Mouse (Mus musculus): Measurements from ENCODE around the gene Tbxas1. TPM values are rescaled to one million over a fixed set of nuclear protein-coding genes. Genes with fewer than 3 reads are reported as not detected.
A peak's percentile ranks its signal among the peaks of the same experiment; 100 is the strongest.

Tbxas1 gene
- total RNA-seq, 2 experiments from 2014 or later, result 2.9 to 3.4 TPM

DNA sequence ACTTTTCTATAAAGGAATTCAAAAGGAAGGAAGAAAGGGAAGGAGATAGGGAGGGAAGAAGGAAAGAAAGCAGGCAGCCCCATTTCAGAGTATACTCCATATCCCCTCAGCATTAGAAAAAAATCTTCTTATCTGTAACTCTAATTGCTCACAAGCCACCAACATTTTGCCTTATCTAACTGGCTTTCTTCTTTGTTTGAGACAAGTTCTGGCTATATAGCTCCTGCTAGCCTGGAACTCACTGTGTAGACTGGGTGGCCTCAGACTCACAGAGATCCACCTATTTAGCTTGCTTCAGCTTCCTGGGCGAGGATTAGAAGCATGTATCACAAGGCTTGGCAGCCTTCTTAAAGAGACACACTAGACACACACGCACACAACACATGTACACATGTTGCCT, 23.5 kb upstream of the Tbxas1 start:
- DNase-seq (ENCODE audit: extremely low spot score in 1 of 2, low spot score in 1 of 2), result no peak

DNA sequence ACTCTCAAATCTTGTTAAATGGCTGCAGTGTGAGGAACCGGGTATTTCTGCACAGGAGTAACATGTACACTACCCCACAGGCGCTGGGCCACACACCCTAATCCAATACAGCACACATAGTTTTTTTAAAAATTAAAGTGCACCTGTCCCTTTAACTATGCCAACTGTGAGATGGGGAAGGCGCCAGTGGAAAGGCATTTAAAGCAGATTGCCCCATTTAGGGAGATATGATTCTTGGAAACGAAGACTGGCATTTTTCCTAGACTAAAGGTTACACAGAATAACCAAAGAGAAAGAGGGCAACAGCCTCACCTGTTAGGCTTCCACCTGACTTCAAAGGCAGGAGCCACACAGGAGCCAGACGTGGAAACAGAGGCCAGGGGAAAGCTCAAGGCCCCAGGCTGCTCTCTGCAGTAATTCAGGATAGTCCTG, 21.6 kb upstream of the Tbxas1 start:
- DNase-seq (ENCODE audit: extremely low spot score in 1 of 2, low spot score in 1 of 2), result no peak

DNA sequence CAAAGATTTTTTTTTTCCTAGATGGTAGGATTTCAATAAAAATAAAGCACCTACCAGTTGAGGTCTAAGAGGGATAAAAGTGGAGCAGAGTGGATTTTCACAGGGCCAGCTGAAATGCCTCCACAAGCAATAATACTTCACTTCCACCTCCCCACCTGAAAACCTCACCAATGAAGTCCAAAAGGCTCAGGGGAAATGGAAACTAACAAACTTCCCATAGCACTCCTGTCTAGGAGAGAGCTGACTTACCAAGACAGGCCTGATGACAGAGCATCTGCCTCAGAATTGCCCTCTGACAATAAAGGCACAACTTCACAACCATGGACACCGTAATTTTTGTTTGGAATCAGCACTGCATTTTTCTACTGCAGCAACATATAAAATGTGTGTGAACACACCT, 15.4 kb upstream of the Tbxas1 start:
- DNase-seq (ENCODE audit: extremely low spot score in 1 of 2, low spot score in 1 of 2), result no peak

DNA sequence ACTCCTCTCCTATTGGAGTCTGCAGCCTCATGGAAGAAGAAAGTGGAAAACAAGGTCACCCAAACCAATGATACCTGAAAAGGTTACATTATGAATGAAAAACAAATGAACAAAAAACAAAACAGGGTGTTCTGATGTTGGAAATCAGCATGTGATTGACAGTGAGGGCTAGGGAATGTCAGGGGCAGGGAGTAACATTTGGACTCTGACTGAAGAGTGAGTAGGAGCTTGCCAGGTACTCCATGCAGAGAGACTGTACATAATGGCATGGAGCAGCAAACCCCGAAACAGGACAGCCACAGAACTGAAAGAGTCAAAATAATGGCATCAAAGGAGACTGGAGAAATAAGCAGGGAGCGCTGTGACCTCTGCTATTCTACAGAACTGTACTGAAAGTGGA, 14.9 kb upstream of the Tbxas1 start:
- no peak for DNase-seq (ENCODE audit: extremely low spot score in 1 of 2, low spot score in 1 of 2)

DNA sequence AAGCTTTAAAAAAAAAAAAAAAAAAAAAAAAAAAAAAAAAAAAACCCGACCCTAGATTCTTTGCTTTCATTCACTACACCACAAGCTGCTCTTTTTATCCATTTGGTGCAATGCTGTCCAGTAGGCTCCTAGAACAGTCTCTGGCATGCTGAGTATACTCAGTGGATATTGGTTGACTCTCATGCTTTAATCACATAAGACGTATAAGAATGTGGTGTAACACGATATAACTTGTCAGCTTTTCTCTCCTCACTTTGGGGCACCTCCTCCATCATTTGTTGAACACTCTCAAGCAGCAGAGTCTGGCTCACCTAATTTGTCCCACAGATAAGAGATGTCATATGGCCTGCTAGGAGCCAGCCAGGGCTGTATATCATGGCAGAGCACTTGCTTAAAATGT, 11.6 kb upstream of the Tbxas1 start:
- no peak for DNase-seq (ENCODE audit: extremely low spot score in 1 of 2, low spot score in 1 of 2)

DNA sequence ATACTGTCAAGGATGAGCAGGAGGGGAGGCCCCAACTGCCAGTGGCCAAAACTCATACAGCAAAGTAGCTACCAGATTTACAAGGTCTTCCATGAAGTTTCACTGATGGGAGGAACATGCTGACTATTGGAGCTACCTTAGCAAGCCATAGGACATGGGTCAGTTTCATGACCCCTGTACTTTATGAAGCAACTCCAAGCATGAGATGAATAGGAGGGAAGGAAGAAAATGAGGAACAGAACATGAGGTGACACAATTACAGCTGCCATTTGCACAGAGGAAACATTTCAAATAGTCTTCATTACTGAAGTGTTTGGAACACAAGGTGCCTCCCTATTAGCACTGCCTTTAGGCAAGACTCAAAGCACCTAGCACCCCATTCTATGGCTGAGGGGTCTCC, 9.4 kb upstream of the Tbxas1 start:
- DNase-seq (ENCODE audit: extremely low spot score in 1 of 2, low spot score in 1 of 2), result no peak

DNA sequence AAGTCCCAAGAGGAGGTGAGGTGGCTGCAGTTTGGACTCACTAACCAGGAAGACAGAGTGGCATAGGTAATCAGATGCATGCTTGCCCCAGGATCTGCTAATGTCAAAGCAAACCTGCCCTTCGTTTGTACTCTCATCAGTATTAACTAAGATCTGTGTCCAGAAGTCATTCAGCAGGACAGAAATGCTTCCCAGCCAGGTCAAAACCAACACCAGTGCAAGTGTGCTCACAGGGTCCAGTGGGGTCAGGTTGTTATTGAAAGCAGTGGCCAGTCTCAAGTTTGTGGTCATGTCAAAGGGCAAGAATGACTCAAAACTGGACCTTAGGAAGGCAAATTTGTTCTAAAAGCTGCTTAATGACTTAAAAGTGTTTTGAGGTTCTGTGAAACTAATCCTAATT, 8.8 kb upstream of the Tbxas1 start:
- no peak for DNase-seq (ENCODE audit: extremely low spot score in 1 of 2, low spot score in 1 of 2)

DNA sequence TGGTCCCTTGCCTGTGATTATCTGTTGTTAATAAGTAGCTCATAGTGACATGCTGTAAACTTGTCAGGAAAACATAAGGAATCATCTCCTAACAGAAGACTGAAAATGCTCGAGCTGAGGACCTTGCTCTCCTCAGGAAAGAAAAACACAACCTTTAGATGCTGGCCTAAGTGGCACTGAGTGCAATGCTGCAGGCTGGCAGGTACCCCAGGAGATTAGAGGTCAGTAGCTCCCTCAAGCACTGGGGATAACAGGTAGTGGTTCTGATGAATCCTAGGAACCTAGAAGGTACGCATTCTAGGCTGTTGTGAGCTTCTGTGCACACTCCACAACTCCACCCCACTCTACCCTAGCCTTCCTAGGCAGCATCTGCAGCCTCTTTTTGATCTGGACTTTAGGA, 8.4 kb upstream of the Tbxas1 start:
- DNase-seq (ENCODE audit: extremely low spot score in 1 of 2, low spot score in 1 of 2), result no peak

DNA sequence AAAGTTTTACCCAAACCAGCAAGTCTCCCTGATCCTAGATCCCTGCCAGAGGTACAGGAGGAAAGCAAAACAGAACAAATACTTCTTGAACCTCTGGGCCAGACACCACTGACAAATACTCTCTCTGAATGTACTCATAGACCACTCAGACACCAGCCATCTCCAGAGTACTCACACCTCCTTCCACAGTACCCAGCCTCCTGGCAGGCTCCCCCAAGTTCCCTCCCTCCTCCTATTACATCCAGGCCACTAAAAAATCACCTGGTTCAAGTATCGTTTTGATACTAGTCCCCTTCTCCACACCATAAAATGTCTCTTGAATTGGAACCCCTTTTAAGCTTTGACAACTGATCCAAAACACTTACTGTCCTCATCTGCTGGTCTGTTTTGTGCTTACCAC, 7.9 kb upstream of the Tbxas1 start:
- DNase-seq (ENCODE audit: extremely low spot score in 1 of 2, low spot score in 1 of 2), result no peak

DNA sequence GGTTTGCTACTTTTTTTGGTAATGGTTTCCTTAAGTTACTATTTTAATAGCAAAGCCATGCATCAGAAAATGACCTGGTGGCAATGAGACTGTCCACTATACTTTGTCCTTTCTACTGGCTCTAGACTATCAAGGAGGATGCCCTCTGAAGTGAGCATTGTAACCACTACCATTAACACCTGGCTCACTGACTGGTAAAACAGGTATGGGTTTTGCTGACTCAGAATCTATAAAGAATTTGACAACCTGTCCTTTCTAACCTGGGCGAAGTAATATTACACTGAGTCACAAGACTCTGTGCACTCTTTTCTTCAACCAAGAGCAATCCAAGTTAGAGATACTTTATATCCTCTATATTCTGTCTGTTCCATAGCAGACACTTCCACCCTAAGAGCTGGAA, 6.2 kb upstream of the Tbxas1 start:
- DNase-seq (ENCODE audit: extremely low spot score in 1 of 2, low spot score in 1 of 2), result no peak

DNA sequence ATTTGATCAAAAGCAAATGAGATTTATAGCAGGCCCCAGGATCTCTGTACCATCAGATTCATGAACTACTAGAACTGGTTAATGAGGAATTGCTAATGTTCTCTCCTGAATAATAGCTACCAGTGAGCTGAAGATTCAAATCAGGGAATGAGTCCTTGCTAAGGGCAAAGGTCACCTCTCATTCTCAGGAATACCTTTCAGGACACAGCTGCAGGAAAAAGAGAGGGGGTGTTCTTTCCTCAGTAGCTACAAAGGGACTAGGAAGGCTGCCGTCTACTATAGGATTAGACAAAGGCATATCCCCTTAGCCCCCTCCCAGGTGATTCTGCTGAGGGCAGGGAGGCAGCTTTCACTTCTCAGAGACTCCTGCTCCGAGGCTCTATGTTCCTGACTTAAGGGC, 5.1 kb upstream of the Tbxas1 start:
- no peak for DNase-seq (ENCODE audit: extremely low spot score in 1 of 2, low spot score in 1 of 2)

DNA sequence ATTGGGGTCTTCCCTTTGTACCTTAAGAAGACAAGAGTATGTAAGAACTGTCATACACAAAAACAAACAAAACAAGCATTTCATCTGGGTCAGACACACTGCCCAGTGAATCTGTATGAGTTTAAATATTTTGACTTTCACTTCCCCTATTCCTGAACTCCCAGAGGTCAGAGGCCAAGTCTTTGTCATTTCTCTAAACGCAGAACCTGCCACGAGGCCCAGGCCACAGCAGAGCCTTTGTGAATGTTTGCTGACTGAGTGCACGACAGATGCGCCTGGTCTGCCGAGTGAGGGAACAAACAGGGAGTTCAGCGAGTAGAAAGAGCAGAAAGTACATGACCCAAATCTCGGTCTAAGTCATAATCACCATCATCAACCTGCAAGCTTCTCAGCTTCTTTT, 4.2 kb upstream of the Tbxas1 start:
- DNase-seq (ENCODE audit: extremely low spot score in 1 of 2, low spot score in 1 of 2), result no peak

DNA sequence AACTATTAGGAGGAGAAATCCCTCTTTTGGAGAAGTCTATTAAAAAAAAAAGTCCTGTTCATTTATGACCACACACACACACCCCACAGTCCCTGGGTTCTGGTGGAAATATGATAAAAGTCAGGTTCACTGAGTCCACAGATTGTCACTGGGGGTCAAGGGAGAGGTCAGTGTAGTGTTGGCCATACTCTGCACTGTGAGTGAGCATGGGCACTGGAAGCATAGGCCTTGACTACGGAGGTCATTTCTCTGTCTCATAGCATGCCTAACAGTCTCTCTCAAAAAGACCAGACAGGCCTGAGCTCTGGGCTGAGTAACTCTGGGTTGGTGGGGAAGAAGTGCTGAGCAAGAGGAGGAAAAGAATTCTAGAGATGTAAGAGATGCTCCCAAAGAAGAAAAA, 1.9 kb upstream of the Tbxas1 start:
- DNase-seq (ENCODE audit: extremely low spot score in 1 of 2, low spot score in 1 of 2), result no peak

DNA sequence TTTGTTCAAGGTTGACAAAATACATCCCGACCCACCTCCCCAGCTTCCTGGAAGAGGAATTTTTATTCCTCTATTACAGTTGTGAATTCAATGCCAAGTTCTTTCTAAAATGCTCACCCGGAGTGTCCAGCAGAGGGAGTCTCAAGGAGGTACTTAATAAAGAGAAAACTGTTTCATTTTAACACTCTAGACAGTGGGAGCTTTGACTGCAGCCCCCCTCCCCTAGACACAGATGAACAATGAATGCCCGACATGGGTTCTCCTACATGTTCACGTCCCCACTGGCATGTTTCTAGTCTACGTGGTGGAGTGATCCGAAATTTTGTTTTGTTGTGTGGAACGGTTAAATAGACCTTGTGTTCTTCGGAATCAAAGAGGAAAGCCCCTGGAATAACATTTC, 1.2 kb upstream of the Tbxas1 start:
- peak in 1 of 2 experiments; percentile 55 for DNase-seq (ENCODE audit: extremely low spot score in 1 of 2, low spot score in 1 of 2)

DNA sequence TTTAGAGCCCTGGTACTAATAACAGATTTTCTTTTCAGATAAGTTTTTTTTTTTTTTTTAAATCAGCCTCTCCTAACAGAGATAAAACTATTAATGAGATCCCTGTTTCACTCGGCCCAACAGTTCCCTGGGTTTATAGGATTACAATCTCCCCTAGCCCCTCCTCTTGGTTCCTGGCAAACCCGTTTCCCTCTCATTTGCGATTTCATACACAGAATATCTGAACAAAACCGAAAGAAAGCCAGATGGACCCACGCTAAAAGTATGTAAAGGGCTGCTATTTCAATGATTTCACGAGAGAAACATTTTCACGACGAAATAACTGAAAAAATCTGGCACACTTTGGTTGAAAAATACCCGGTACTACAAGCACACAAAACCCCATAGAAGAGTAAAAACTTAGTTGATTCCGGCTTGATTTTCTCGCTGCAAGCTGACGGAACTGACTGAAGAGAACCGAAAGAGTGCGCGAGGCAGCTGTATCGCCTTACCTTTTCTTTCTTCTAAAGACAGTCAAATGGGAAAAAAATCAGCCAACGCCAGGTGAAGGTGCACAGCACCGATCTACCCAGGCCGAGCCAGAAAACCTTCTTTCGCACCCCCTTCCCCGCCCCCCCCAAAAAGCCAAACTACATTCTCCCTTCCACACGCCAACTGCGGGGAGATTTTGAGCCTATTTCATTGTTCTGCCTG, 493 bp upstream of the Tbxas1 start:
- no peak for DNase-seq (ENCODE audit: extremely low spot score in 1 of 2, low spot score in 1 of 2)

DNA sequence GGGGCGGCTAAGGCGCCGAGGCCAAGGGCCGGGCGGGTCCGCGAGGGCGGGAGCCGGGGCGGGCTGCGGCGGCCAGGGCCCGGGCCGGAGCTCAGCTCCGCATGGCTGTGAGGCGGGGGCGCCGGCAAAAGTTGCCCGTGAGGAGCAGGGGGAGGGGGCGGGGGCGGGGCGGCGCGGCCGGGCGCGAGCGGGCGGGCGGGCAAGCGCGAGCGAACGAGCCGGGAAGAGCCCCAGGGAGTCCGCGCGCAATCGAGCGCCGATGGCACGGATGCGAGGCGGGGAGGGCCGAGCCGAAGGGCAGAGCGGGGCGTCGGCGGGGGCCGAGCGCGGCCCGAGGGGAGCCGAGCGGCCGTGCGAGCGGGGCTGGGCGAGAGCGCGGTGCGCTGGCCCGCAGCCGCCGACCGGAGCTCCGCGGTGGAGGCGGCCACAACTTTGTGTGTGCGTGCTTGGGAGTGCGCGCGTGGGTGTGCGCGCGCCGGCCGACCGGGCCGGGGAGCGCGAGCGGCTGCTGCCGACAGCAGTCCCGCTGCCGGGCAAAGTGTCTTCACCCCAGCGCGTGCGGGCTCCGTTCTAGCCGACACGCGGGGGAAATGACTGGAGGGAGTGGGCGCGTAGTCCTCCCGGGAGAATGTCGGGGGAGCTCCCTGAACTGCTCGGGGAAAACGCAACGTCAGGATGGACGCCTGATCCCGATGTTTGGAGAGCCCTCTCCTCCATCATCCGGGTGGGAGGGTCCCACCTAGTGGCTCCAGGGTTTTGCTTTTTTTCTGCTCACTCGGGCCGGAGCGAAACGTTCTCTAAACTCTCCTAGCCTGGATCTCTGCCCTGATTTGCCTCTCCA, 1.1 kb downstream of the Tbxas1 start, which contains the start of gene Hipk2:
Gene Hipk2, minus strand, starts transcription at position 95 of the 841 bp plus-strand sequence.
- peak; percentile 59 to 61 for DNase-seq (ENCODE audit: extremely low spot score in 1 of 2, low spot score in 1 of 2)

DNA sequence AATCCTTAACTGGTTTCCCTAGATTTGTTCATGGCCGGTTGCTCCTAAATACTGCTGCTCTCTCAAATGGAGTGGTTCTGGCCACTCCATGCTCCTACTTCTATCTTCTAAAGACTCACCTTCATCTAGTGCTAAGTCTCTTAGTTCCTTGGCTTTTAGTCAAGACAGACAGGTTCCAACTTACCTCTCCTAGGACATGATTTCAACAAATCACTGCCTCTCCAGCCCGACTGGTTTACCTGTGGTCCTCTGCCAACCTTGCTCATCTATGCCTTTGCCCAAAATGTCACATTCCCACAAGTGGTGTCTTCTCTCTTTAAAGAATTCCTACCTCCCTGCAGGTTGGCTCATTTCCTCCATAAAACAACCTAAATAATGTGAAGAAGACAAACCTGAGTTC, 2.5 kb downstream of the Tbxas1 start:
- DNase-seq (ENCODE audit: extremely low spot score in 1 of 2, low spot score in 1 of 2), result no peak

DNA sequence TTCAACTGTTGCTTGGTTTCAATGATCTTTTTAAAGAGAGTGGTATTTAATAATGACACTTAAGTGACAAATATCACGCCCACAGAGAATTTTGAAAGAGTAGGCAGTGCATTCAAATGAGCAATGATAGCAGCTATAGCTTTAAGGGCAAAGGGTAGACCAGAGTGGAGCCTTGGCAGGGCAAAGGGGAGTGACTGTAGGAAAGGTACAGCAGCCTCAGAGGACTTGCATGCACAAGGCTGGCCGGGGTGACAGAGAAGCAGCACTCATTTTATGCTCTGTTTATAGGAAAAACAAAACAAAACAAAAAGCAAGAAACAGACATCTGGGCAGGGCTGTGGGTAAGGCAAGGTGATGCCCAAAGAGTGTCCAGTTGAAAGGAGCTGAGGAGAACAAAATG, 6.3 kb downstream of the Tbxas1 start:
- no peak for DNase-seq (ENCODE audit: extremely low spot score in 1 of 2, low spot score in 1 of 2)

DNA sequence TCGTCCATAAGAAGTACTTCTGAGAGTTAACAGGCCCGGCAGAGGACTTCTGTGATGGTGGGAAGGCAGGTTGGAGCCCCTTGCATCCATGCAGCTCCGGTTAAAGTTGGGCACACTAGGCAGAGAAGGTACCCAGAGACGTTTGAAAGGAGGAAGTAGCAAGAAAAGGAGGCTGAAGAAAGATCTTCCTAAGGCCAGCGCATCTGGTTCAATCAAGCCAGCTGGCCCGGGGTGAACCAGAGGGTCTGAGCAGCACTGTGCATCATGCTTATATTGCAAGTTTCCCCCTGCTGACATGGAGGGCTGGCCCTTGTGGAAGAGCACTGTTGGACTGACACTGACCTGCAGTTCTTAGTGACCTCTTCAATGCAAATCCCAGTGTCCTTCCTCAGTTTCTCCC, 6.8 kb downstream of the Tbxas1 start:
- no peak for DNase-seq (ENCODE audit: extremely low spot score in 1 of 2, low spot score in 1 of 2)

DNA sequence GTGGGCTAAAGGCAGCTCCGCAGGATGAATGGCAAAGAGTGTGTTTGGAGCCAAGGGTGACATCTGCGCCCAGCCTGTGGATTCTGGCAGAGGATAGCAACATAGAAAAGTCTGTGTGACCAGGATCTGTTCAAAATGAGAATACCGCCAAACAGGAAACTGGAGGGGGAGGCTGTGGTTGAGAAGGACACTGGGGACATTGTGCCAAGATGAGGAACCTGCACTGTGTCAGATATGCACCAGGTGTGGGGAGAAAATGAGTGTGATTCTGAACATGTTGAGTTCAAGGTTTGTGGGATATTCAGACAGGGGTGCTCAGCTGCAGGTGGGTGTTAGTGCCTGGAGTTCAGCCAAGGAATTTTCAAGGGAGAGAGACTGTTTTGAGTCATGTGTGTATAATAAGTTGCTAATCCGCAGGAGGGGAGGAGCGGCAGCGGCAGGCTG, 7.5 kb downstream of the Tbxas1 start:
- DNase-seq (ENCODE audit: extremely low spot score in 1 of 2, low spot score in 1 of 2), result no peak

DNA sequence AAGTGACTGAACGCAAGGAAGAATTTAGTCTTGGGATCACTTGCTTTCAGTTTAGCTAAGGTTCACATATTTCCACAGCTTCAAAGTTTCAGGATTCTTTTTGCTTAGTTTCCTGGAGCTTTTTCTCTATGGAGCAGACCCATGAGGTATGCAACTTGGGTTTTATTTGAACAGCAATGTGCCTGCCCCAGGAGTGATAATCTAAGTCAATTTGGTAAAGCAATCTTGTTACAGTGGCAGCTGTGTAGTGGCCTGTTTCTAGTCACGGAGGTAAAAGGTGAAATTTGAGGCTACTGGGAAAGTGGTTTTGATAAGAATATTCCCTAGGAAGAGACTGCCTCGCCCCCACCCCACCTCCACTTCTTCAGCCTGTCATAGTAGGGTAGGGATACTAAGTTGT, 9.3 kb downstream of the Tbxas1 start:
- DNase-seq (ENCODE audit: extremely low spot score in 1 of 2, low spot score in 1 of 2), result no peak

DNA sequence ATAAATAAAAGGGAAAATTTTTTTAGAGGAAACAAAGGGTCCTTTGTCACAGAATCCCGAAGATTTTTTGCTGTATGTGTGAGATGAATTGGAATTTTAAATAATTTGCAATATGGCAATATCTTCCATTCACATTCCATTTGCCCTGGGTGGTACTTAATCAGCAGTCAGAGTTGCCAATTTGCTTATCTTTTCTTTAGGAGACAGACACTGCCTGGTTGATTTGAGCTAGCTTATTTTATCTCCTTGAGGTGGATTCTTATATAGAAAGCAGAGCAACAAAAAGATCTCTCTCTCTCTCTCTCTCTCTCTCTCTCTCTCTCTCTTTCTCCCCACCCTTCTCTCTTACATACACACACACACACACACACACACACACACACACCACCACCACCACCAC, 9.9 kb downstream of the Tbxas1 start:
- no peak for DNase-seq (ENCODE audit: extremely low spot score in 1 of 2, low spot score in 1 of 2)
